ENCODE assay signal across 11 mouse cellular contexts in genomic region chr2:13169158-13169890, GRCm38 (mm10).
"Had no signal": no experiment of that assay in that cellular context is flagged by ENCODE, and none has a peak within 500 bp of the region (broad histone marks: within the 10 kb centered on the region; RNA-seq: fewer than 3 reads in every experiment).

No protein-coding gene starts in this region.

- ATAC-seq: intestine, embryonic 16.5 days; midbrain, embryonic 16.5 days had no signal

- H3K9ac ChIP-seq: kidney, embryonic 15.5 days; limb, embryonic 15.5 days; liver, embryonic 14.5 days; neural tube, embryonic 13.5 days had no signal

- DNase-seq: right cerebral cortex, adult 18-20 months; right cerebral cortex, postnatal 25 days; spleen, adult 18-20 months had no signal

- H3K4me1 ChIP-seq: limb, embryonic 15.5 days had no signal

- H3K4me2 ChIP-seq: kidney, embryonic 15.5 days; limb, embryonic 15.5 days; midbrain, embryonic 11.5 days; neural tube, embryonic 13.5 days had no signal

- H3K9me3 ChIP-seq: kidney, embryonic 15.5 days; limb, embryonic 15.5 days; megakaryocyte, embryonic 14.5 days; neural tube, embryonic 13.5 days had no signal

- H3K27me3 ChIP-seq: kidney, embryonic 15.5 days; limb, embryonic 15.5 days; megakaryocyte, embryonic 14.5 days; neural tube, embryonic 13.5 days had no signal

- H3K27ac ChIP-seq: kidney, embryonic 15.5 days; limb, embryonic 15.5 days; liver, embryonic 14.5 days; neural tube, embryonic 13.5 days had no signal

- H3K36me3 ChIP-seq: limb, embryonic 15.5 days; neural tube, embryonic 13.5 days had no signal

- H3K4me3 ChIP-seq: kidney, embryonic 15.5 days; limb, embryonic 15.5 days; megakaryocyte, embryonic 14.5 days; neural tube, embryonic 13.5 days had no signal
